Mouse (Mus musculus) liver, embryonic 12.5 days (tissue): Measurements from ENCODE around the gene Atp6v0a1. TPM values are rescaled to one million over a fixed set of nuclear protein-coding genes. Genes with fewer than 3 reads are reported as not detected.
A peak's percentile ranks its signal among the peaks of the same experiment; 100 is the strongest.
"Not testable (repeated sequence)": the region's sequence is repeated elsewhere in the genome, so short reads cannot be mapped to it uniquely, and the experiment has no call there.

ENCODE experiments used
- ATAC-seq: fragments of 200-750 bp; cut with Nextera tagmentation; 2 replicates; pipeline ENCODE4 v1.8.0; 2017; ENCODE audit warnings: moderate number of reproducible peaks, mild to moderate bottlenecking, moderate library complexity
- H3K27ac ChIP-seq: fragments of 300-500 bp; sonication (generic); 2 replicates; pipeline ENCODE4 v1.5.1; 2016; ENCODE audit warnings: mild to moderate bottlenecking
- H3K27me3 ChIP-seq: fragments of 300-500 bp; sonication (generic); replicated peaks from 2 replicates; pipeline ENCODE4 v1.6.1; 2016; ENCODE audit warnings: mild to moderate bottlenecking, moderate library complexity
- H3K36me3 ChIP-seq: fragments of 300-500 bp; sonication (generic); 2 replicates; pipeline ENCODE4 v1.6.1; 2016; ENCODE audit warnings: mild to moderate bottlenecking, moderate library complexity
- H3K4me1 ChIP-seq: fragments of 300-500 bp; sonication (generic); 2 replicates; pipeline ENCODE4 v1.6.1; 2016
- H3K4me2 ChIP-seq: fragments of 300-500 bp; sonication (generic); 2 replicates; pipeline ENCODE4 v1.6.1; 2016; ENCODE audit warnings: mild to moderate bottlenecking, moderate library complexity
- H3K4me3 ChIP-seq: fragments of 300-500 bp; sonication (generic); 2 replicates; pipeline ENCODE4 v1.5.1; 2016; ENCODE audit warnings: mild to moderate bottlenecking, moderate library complexity
- H3K9ac ChIP-seq: fragments of 300-500 bp; sonication (generic); 2 replicates; pipeline ENCODE4 v1.6.1; 2016; ENCODE audit warnings: mild to moderate bottlenecking, moderate library complexity
- H3K9me3 ChIP-seq: fragments of 300-500 bp; sonication (generic); replicated peaks from 2 replicates; pipeline ENCODE4 v1.6.1; 2016; ENCODE audit warnings: mild to moderate bottlenecking, moderate library complexity
- WGBS: fragments of 180-500 bp; shearing (Covaris S2); methylation state at CpG from one replicate; pipeline ENCODE4 v1.1.7; 2016; ENCODE audit not compliant: insufficient replicate concordance; 5-methylcytosine and 5-hydroxymethylcytosine counted together
- polyA plus RNA-seq: library from polyadenylated mRNA; unstranded; fragments of >200 nt; fragmentation: Nextera tagmentation; extraction: Ambion mirVana; gene quantifications from 2 replicates; pipeline ENCODE4 v1.2.1, GENCODE M21; 2016

Atp6v0a1 gene
- polyA plus RNA-seq, 1 experiment from 2014 or later: 56.5 TPM

GRCm38 (mm10) chr11:101001875-101002552 lies 7.2 kb upstream of the Atp6v0a1 start:
- H3K27me3 ChIP-seq: peaks cover 41% of the 10 kb centered on the region
- not testable (repeated sequence) for H3K9ac ChIP-seq, H3K9me3 ChIP-seq, H3K36me3 ChIP-seq, ATAC-seq, H3K4me1 ChIP-seq, H3K4me3 ChIP-seq, H3K4me2 ChIP-seq, H3K27ac ChIP-seq
- 56% methylated on average over 3 of the region's 6 CpGs for WGBS

GRCm38 (mm10) chr11:101003025-101003685 lies 6.1 kb upstream of the Atp6v0a1 start:
- no peaks in the 10 kb centered on the region for H3K36me3 ChIP-seq
- H3K4me2 ChIP-seq: no peak overlapping the region
- H3K27me3 ChIP-seq: peaks cover 41% of the 10 kb centered on the region
- no peak overlapping the region for H3K9ac ChIP-seq
- peaks cover 6% of the 10 kb centered on the region for H3K4me1 ChIP-seq
- H3K27ac ChIP-seq: no peak overlapping the region
- WGBS: 38% methylated on average over 3 of the region's 3 CpGs
- H3K9me3 ChIP-seq: no peaks in the 10 kb centered on the region
- ATAC-seq: no peak
- no peak overlapping the region for H3K4me3 ChIP-seq

GRCm38 (mm10) chr11:101008206-101009045 lies 826 bp upstream of the Atp6v0a1 start:
- no peak for ATAC-seq
- Histone ChIP-seq H3K4me3 (peak overlapping the region; percentile 83), H3K36me3 (peaks cover 14% of the 10 kb centered on the region), H3K27me3 (peaks cover 10% of the 10 kb centered on the region), H3K27ac (peak overlapping the region; percentile 99), H3K4me2 (peak overlapping the region; percentile 74), H3K9me3 (no peaks in the 10 kb centered on the region), H3K9ac (peak overlapping the region; percentile 91), H3K4me1 (peaks cover 36% of the 10 kb centered on the region)
- 16% methylated on average over 14 of the region's 14 CpGs for WGBS

GRCm38 (mm10) chr11:101009888-101010784 lies 884 bp downstream of the Atp6v0a1 start:
- H3K4me3 ChIP-seq: peak overlapping the region; percentile 83
- peak; percentile 88 for ATAC-seq
- H3K9me3 ChIP-seq: no peaks in the 10 kb centered on the region
- peaks cover 42% of the 10 kb centered on the region for H3K4me1 ChIP-seq
- peaks cover 31% of the 10 kb centered on the region for H3K36me3 ChIP-seq
- peak overlapping the region; percentile 99 for H3K27ac ChIP-seq
- peaks cover 4% of the 10 kb centered on the region; the same call in 1 of the 2 replicates for H3K27me3 ChIP-seq
- peak overlapping the region; percentile 91 for H3K9ac ChIP-seq
- 2% methylated on average over 29 of the region's 29 CpGs for WGBS
- peak overlapping the region; percentile 74 for H3K4me2 ChIP-seq

GRCm38 (mm10) chr11:101011641-101012040 lies 2.4 kb downstream of the Atp6v0a1 start:
- Histone ChIP-seq H3K4me3 (peak overlapping the region; percentile 83), H3K27me3 (no peaks in the 10 kb centered on the region), H3K4me2 (peak overlapping the region; percentile 74), H3K4me1 (peaks cover 46% of the 10 kb centered on the region), H3K9me3 (no peaks in the 10 kb centered on the region), H3K36me3 (peaks cover 46% of the 10 kb centered on the region), H3K27ac (peak overlapping the region; percentile 99), H3K9ac (peak overlapping the region; percentile 91)
- 63% methylated on average over 6 of the region's 6 CpGs for WGBS
- ATAC-seq: no peak

- H3K27ac ChIP-seq: no peak overlapping the region
- H3K27me3 ChIP-seq: no peaks in the 10 kb centered on the region
- no peak overlapping the region for H3K9ac ChIP-seq
- no peaks in the 10 kb centered on the region for H3K9me3 ChIP-seq
- ATAC-seq: no peak
- no peak overlapping the region for H3K4me2 ChIP-seq
- H3K36me3 ChIP-seq: peaks cover 99% of the 10 kb centered on the region
- 87% methylated on average over 12 of the region's 12 CpGs for WGBS
- no peak overlapping the region for H3K4me3 ChIP-seq
- H3K4me1 ChIP-seq: no peaks in the 10 kb centered on the region
These were observed 14.1 kb downstream of the Atp6v0a1 start for GRCm38 (mm10) chr11:101023371-101023770.

GRCm38 (mm10) chr11:101024001-101024400 lies 14.7 kb downstream of the Atp6v0a1 start:
- Histone ChIP-seq H3K27ac (no peak overlapping the region), H3K36me3 (peaks cover 99% of the 10 kb centered on the region), H3K4me2 (no peak overlapping the region), H3K9ac (no peak overlapping the region), H3K4me1 (no peaks in the 10 kb centered on the region), H3K9me3 (no peaks in the 10 kb centered on the region), H3K27me3 (no peaks in the 10 kb centered on the region), H3K4me3 (no peak overlapping the region)
- ATAC-seq: no peak
- WGBS: 91% methylated on average over 4 of the region's 4 CpGs

- Histone ChIP-seq H3K9me3 (no peaks in the 10 kb centered on the region), H3K4me1 (no peaks in the 10 kb centered on the region), H3K36me3 (peaks cover 97% of the 10 kb centered on the region), H3K9ac (no peak overlapping the region), H3K27ac (no peak overlapping the region), H3K4me2 (no peak overlapping the region), H3K4me3 (no peak overlapping the region), H3K27me3 (no peaks in the 10 kb centered on the region)
- WGBS: 89% methylated on average over 11 of the region's 11 CpGs
- ATAC-seq: no peak
These were observed 17.9 kb downstream of the Atp6v0a1 start for GRCm38 (mm10) chr11:101027121-101027520.

GRCm38 (mm10) chr11:101029320-101029719 lies 20.1 kb downstream of the Atp6v0a1 start:
- 90% methylated on average over 8 of the region's 8 CpGs for WGBS

GRCm38 (mm10) chr11:101030136-101030807 lies 21.0 kb downstream of the Atp6v0a1 start:
- ATAC-seq: no peak
- no peak overlapping the region for H3K9ac ChIP-seq
- no peak overlapping the region for H3K27ac ChIP-seq
- H3K9me3 ChIP-seq: no peaks in the 10 kb centered on the region
- H3K36me3 ChIP-seq: peaks cover 97% of the 10 kb centered on the region
- no peaks in the 10 kb centered on the region for H3K27me3 ChIP-seq
- H3K4me3 ChIP-seq: no peak overlapping the region
- no peak overlapping the region for H3K4me2 ChIP-seq
- no peaks in the 10 kb centered on the region for H3K4me1 ChIP-seq
- WGBS: 83% methylated on average over 10 of the region's 10 CpGs

More at GRCm38 (mm10) chr11:101029320-101029719, 20.1 kb downstream of the Atp6v0a1 start:
- H3K4me3 ChIP-seq: no peak overlapping the region
- no peak overlapping the region for H3K27ac ChIP-seq
- H3K36me3 ChIP-seq: peaks cover 97% of the 10 kb centered on the region
- H3K9ac ChIP-seq: no peak overlapping the region
- no peak overlapping the region for H3K4me2 ChIP-seq
- no peaks in the 10 kb centered on the region for H3K9me3 ChIP-seq
- no peak for ATAC-seq
- H3K27me3 ChIP-seq: no peaks in the 10 kb centered on the region
- no peaks in the 10 kb centered on the region for H3K4me1 ChIP-seq

GRCm38 (mm10) chr11:101030808-101031156 lies 21.5 kb downstream of the Atp6v0a1 start:
- no peaks in the 10 kb centered on the region for H3K4me1 ChIP-seq
- no peak for ATAC-seq
- no peaks in the 10 kb centered on the region for H3K9me3 ChIP-seq
- no peak overlapping the region for H3K4me3 ChIP-seq
- H3K4me2 ChIP-seq: no peak overlapping the region
- H3K36me3 ChIP-seq: peaks cover 97% of the 10 kb centered on the region
- 88% methylated on average over 4 of the region's 4 CpGs for WGBS
- no peak overlapping the region for H3K9ac ChIP-seq
- H3K27me3 ChIP-seq: no peaks in the 10 kb centered on the region
- H3K27ac ChIP-seq: no peak overlapping the region
